In genomic region chr2:155277721-155278120, GRCm38 (mm10) we compare ENCODE assay signal across 8 mouse cellular contexts. TPM values are rescaled to one million over a fixed set of nuclear protein-coding genes. Genes with fewer than 3 reads are reported as not detected.
DNase-seq lines count a peak whose midpoint lies in the region; ATAC-seq and TF ChIP-seq lines count a peak whose summit lies in the region.

No protein-coding gene starts in this region.

- 58% methylated on average over 2 of the region's 2 CpGs for WGBS in heart, adult 2 months
- 84% methylated on average over 2 of the region's 2 CpGs for WGBS in hindbrain, embryonic 14.5 days
- WGBS in stomach, embryonic 16.5 days: 60% methylated on average over 2 of the region's 2 CpGs

- TF ChIP-seq CTCF in heart, adult 2 months (IDR thresholded peaks at IDR 0.05): no peak

- H3K36me3 ChIP-seq in heart, adult 2 months (ENCODE audit: control insufficient read depth, insufficient read depth, low read length): no peaks in the 10 kb centered on the region; the same call in 1 of the 2 replicates
- peaks cover 24% of the 10 kb centered on the region; the same call in 1 of the 2 replicates for H3K36me3 ChIP-seq in hindbrain, embryonic 14.5 days (replicated peaks; ENCODE audit: control insufficient read depth, insufficient read depth)
- H3K36me3 ChIP-seq in stomach, embryonic 16.5 days (ENCODE audit: control insufficient read depth, insufficient read depth, low read length): no peaks in the 10 kb centered on the region

- ATAC-seq in hindbrain, embryonic 14.5 days (ENCODE audit: low FRiP score): no peak
- no peak for ATAC-seq in stomach, embryonic 16.5 days (ENCODE audit: insufficient read depth, low FRiP score)

- H3K27me3 ChIP-seq in heart, adult 2 months (ENCODE audit: control insufficient read depth, insufficient read depth, low read length): no peaks in the 10 kb centered on the region
- no peaks in the 10 kb centered on the region for H3K27me3 ChIP-seq in hindbrain, embryonic 14.5 days (ENCODE audit: control insufficient read depth, insufficient read depth, low read length)
- no peaks in the 10 kb centered on the region for H3K27me3 ChIP-seq in stomach, embryonic 16.5 days (ENCODE audit: control insufficient read depth, insufficient read depth, low read length)

- intact Hi-C loops in heart, adult 2 months (cut with DNase I): loop anchor here (2.0 kb wide), 1 partner anchor 107 kb away; no protein-coding TSS in a partner anchor
- intact Hi-C loops in heart, postnatal 25 days (cut with DNase I): loop anchor here (5.0 kb wide), 1 partner anchor 105 kb away; the partner anchor contains the start of gene Trp53inp2
- intact Hi-C loops in left cerebral cortex, postnatal 4 days (cut with DNase I): no loop called here

- peak; percentile 24 to 35 for DNase-seq in heart, adult 2 months
- DNase-seq in heart, postnatal 25 days (ENCODE audit: low spot score): no peak
- peak; percentile 24 to 37 for DNase-seq in right cerebral cortex, postnatal 10 days (ENCODE audit: low spot score in 2 of 2)
- DNase-seq in right cerebral cortex, adult 18-20 months: no peak
- DNase-seq in hindbrain, embryonic 14.5 days (ENCODE audit: low spot score): no peak
- no peak for DNase-seq in spleen, postnatal 10 days (ENCODE audit: low spot score in 2 of 2)
- no peak for DNase-seq in left cerebral cortex, postnatal 4 days

- H3K9me3 ChIP-seq in hindbrain, embryonic 14.5 days (ENCODE audit: control insufficient read depth, low read length): no peaks in the 10 kb centered on the region
- no peaks in the 10 kb centered on the region for H3K9me3 ChIP-seq in stomach, embryonic 16.5 days (replicated peaks; ENCODE audit: control insufficient read depth, low read length)

- H3K4me3 ChIP-seq in heart, adult 2 months: peak overlapping the region; percentile 87
- H3K4me3 ChIP-seq in hindbrain, embryonic 14.5 days (replicated peaks; ENCODE audit: low read length): peak overlapping the region; percentile 99
- H3K4me3 ChIP-seq in stomach, embryonic 16.5 days (replicated peaks; ENCODE audit: low read length): peak overlapping the region; percentile 94

- no peak for TF ChIP-seq EP300 in heart, adult 2 months (IDR thresholded peaks at IDR 0.05; ENCODE audit: insufficient read depth, low read depth, low read length)

- H3K9ac ChIP-seq in heart, adult 2 months (ENCODE audit: low read depth, low read length): peak overlapping the region; percentile 92
- H3K9ac ChIP-seq in hindbrain, embryonic 14.5 days: peak overlapping the region; percentile 97; the same call in 1 of the 2 replicates
- peak overlapping the region; percentile 95 for H3K9ac ChIP-seq in stomach, embryonic 16.5 days (ENCODE audit: low read length)

- no peaks in the 10 kb centered on the region for H3K79me2 ChIP-seq in heart, adult 2 months (replicated peaks; ENCODE audit: control insufficient read depth, insufficient read depth, low read length)

- peaks cover 10% of the 10 kb centered on the region for H3K4me1 ChIP-seq in heart, adult 2 months (ENCODE audit: control insufficient read depth, insufficient read depth, low read length)
- peaks cover 8% of the 10 kb centered on the region for H3K4me1 ChIP-seq in hindbrain, embryonic 14.5 days (replicated peaks; ENCODE audit: control insufficient read depth, insufficient read depth, low read length)
- peaks cover 8% of the 10 kb centered on the region for H3K4me1 ChIP-seq in stomach, embryonic 16.5 days (ENCODE audit: control insufficient read depth, insufficient read depth, low read length)

- peak overlapping the region; percentile 93 for H3K4me2 ChIP-seq in hindbrain, embryonic 14.5 days (replicated peaks)
- peak overlapping the region; percentile 75 for H3K4me2 ChIP-seq in stomach, embryonic 16.5 days (ENCODE audit: low read depth, low read length)

- TF ChIP-seq POLR2A in heart, adult 2 months (IDR thresholded peaks at IDR 0.05; ENCODE audit: insufficient read depth, low read depth, low read length): no peak

- H3K27ac ChIP-seq in heart, adult 2 months: peak overlapping the region; percentile 100
- H3K27ac ChIP-seq in hindbrain, embryonic 14.5 days: no peak overlapping the region
- H3K27ac ChIP-seq in stomach, embryonic 16.5 days (ENCODE audit: low read length): no peak overlapping the region

RNA-seq across cellular contexts. Expression of gene Map1lc3a, which starts 1.6 kb away (rescaled TPM):
- 100 to 1,000 TPM; 713 to 821 TPM for total RNA-seq in heart, adult 2 months (2021)
- 933 and 1,030 TPM in 2 replicates for polyA plus RNA-seq in heart, adult 2 months (2012; rRNA removed)
- 100 to 1,000 TPM; 712 to 776 TPM for total RNA-seq in heart, postnatal 25 days (2021)
- polyA plus RNA-seq in hindbrain, embryonic 14.5 days (2014; fragmentation: Nextera tagmentation; extraction: Ambion mirVana): 616 and 629 TPM in 2 replicates
- 168 and 206 TPM in 2 replicates for polyA plus RNA-seq in stomach, embryonic 16.5 days (2015; fragmentation: Nextera tagmentation; extraction: Ambion mirVana)
- total RNA-seq in left cerebral cortex, postnatal 4 days (2021): 100 to 1,000 TPM; 362 to 374 TPM

RNA-seq across cellular contexts. Expression of gene Dynlrb1, which starts 41.4 kb away (rescaled TPM):
- total RNA-seq in heart, adult 2 months (2021): 100 to 1,000 TPM; 163 to 165 TPM
- 359 and 543 TPM in 2 replicates for polyA plus RNA-seq in heart, adult 2 months (2012; rRNA removed)
- 100 to 1,000 TPM; 162 to 183 TPM for total RNA-seq in heart, postnatal 25 days (2021)
- 748 and 784 TPM in 2 replicates for polyA plus RNA-seq in hindbrain, embryonic 14.5 days (2014; fragmentation: Nextera tagmentation; extraction: Ambion mirVana)
- 341 and 379 TPM in 2 replicates for polyA plus RNA-seq in stomach, embryonic 16.5 days (2015; fragmentation: Nextera tagmentation; extraction: Ambion mirVana)
- 100 to 1,000 TPM; 348 to 360 TPM for total RNA-seq in left cerebral cortex, postnatal 4 days (2021)

Comparison
In these comparisons a context has a peak if more than half of its experiments do, and no peak if none do; other contexts are left out.
1. DNase-seq: peak in heart, adult 2 months (2 of 2) and right cerebral cortex, postnatal 10 days (2 of 2); none in heart, postnatal 25 days (single experiment), right cerebral cortex, adult 18-20 months (single experiment), hindbrain, embryonic 14.5 days (single experiment), spleen, postnatal 10 days (0 of 2) and left cerebral cortex, postnatal 4 days (single experiment).
2. Peak in every context shown above with its lines, with median percentiles within 50 percentile points of each other: H3K4me3 ChIP-seq and H3K9ac ChIP-seq.